Mouse (Mus musculus) CH12.LX (cell line): Measurements from ENCODE around the gene Spred2.

ENCODE experiments used
- KAT2A ChIP-seq: IDR thresholded peaks from 2 replicates; pipeline ENCODE4 v1.6.1; 2012; ENCODE audit warnings: low read length, improper control_type of control experiment, inconsistent platforms; ENCODE audit not compliant: insufficient replicate concordance
- PAX5 ChIP-seq: IDR thresholded peaks from 2 replicates; pipeline ENCODE4 v1.6.1; 2012; ENCODE audit warnings: low read length, inconsistent platforms, mixed read lengths
- RCOR1 ChIP-seq: conservative IDR thresholded peaks from 2 replicates; pipeline ENCODE4 v1.6.1; 2012; ENCODE audit warnings: low read depth, mild to moderate bottlenecking, inconsistent platforms, low read length, improper control_type of control experiment
- SMC3 ChIP-seq: IDR thresholded peaks from 2 replicates; pipeline ENCODE4 v1.6.1; 2011; ENCODE audit warnings: low read depth, low read length, improper control_type of control experiment

DNA sequence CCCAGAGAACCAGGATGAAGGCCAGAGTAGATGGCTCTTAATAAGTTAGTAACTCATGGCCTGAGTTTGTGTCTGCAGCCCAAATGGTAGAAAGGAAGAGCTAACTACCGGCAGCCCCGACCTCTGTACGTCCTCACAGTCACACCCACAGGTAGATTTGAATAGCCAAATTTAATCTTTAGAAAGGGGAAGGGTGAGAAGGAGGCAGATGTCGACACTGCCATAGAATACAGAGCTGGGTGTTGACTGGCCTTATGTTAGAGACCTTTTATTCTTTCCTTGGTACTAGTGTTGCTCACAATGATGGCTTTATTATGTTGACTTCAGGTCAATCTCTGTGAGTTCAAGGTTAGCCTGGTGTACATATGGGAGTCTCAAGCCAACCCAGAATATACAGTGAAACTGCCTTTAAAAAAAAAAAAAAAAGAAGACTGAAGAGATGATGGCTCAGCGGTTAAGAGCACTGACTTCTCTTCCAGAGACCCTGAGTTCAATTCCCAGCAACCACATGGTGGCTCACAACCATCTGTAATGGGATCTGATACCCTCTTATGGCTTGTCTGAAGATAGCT lies 61.2 kb downstream of the Spred2 start:
- TF ChIP-seq KAT2A (no peak), RCOR1 (no peak), SMC3 (no peak), PAX5 (no peak)
